Mouse (Mus musculus) heart, adult 2 months (tissue): ENCODE data around the gene Klrb1c.
"Not testable (repeated sequence)": the region's sequence is repeated elsewhere in the genome, so short reads cannot be mapped to it uniquely, and the experiment has no call there.

Experiments used
- CTCF ChIP-seq: fragments of 200-600 bp; IDR thresholded peaks from 2 replicates; pipeline ENCODE4 v1.8.1; 2022; ENCODE audit warnings: antibody characterized with exemption, mild to moderate bottlenecking, moderate library complexity
- POLR2A ChIP-seq: fragments of 200-500 bp; IDR thresholded peaks from 2 replicates; pipeline ENCODE4 v1.6.1; 2011; ENCODE audit warnings: mild to moderate bottlenecking, low read depth, low read length, control low read depth; ENCODE audit not compliant: insufficient read depth

- TF ChIP-seq POLR2A, CTCF: not testable (repeated sequence)
These were observed 2.6 kb downstream of the Klrb1c start for GRCm38 (mm10) chr6:128786396-128786795.
